Mouse (Mus musculus) neural tube, embryonic 12.5 days (tissue): ENCODE results near the gene Hyls1. TPM values are rescaled to one million over a fixed set of nuclear protein-coding genes. Genes with fewer than 3 reads are reported as not detected.
A peak's percentile ranks its signal among the peaks of the same experiment; 100 is the strongest.

ENCODE experiments used
- ATAC-seq: fragments of 200-750 bp; cut with Nextera tagmentation; 2 replicates; pipeline ENCODE4 v1.8.0; 2017; ENCODE audit warnings: low read depth, mild to moderate bottlenecking, moderate TSS enrichment, moderate library complexity; ENCODE audit not compliant: low FRiP score
- H3K27ac ChIP-seq: fragments of 300-500 bp; sonication (generic); 2 replicates; pipeline ENCODE4 v1.5.1; 2016
- H3K27me3 ChIP-seq: fragments of 300-500 bp; sonication (generic); replicated peaks from 2 replicates; pipeline ENCODE4 v1.6.1; 2016; ENCODE audit warnings: mild to moderate bottlenecking
- H3K36me3 ChIP-seq: fragments of 300-500 bp; sonication (generic); 2 replicates; pipeline ENCODE4 v1.6.1; 2016; ENCODE audit warnings: mild to moderate bottlenecking
- H3K4me1 ChIP-seq: fragments of 300-500 bp; sonication (generic); 2 replicates; pipeline ENCODE4 v1.6.1; 2016
- H3K4me2 ChIP-seq: fragments of 300-500 bp; sonication (generic); replicated peaks from 2 replicates; pipeline ENCODE4 v1.6.1; 2016; ENCODE audit warnings: mild to moderate bottlenecking
- H3K4me3 ChIP-seq: fragments of 300-500 bp; sonication (generic); 2 replicates; pipeline ENCODE4 v1.5.1; 2016
- H3K9ac ChIP-seq: fragments of 300-500 bp; sonication (generic); 2 replicates; pipeline ENCODE4 v1.6.1; 2016; ENCODE audit warnings: mild to moderate bottlenecking
- H3K9me3 ChIP-seq: fragments of 300-500 bp; sonication (generic); 2 replicates; pipeline ENCODE4 v1.6.1; 2016; ENCODE audit warnings: mild to moderate bottlenecking
- WGBS: fragments of 180-500 bp; shearing (Covaris S2); methylation state at CpG from one replicate; pipeline ENCODE4 v1.1.7; 2016; 5-methylcytosine and 5-hydroxymethylcytosine counted together
- polyA plus RNA-seq: library from polyadenylated mRNA; unstranded; fragments of >200 nt; fragmentation: Nextera tagmentation; extraction: Ambion mirVana; gene quantifications from 2 replicates; pipeline ENCODE4 v1.2.1, GENCODE M21; 2016

Gene Hyls1
- polyA plus RNA-seq, 1 experiment from 2014 or later = 17.8 TPM

- Histone ChIP-seq H3K4me2 (no peak overlapping the region), H3K4me3 (no peak overlapping the region), H3K9me3 (no peaks in the 10 kb centered on the region), H3K27ac (no peak overlapping the region), H3K9ac (no peak overlapping the region), H3K27me3 (no peaks in the 10 kb centered on the region), H3K4me1 (peaks cover 13% of the 10 kb centered on the region), H3K36me3 (peaks cover 30% of the 10 kb centered on the region)
- no peak for ATAC-seq
- 95% methylated on average over 6 of the region's 6 CpGs for WGBS
Observed at GRCm38 (mm10) chr9:35561583-35561982, 8.6 kb downstream of the Hyls1 start.

- Histone ChIP-seq H3K4me3 (no peak overlapping the region), H3K4me1 (peaks cover 13% of the 10 kb centered on the region), H3K36me3 (peaks cover 30% of the 10 kb centered on the region), H3K9me3 (no peaks in the 10 kb centered on the region), H3K9ac (no peak overlapping the region), H3K27ac (no peak overlapping the region), H3K4me2 (no peak overlapping the region), H3K27me3 (no peaks in the 10 kb centered on the region)
- WGBS = 96% methylated on average over 11 of the region's 11 CpGs
- no peak for ATAC-seq
Observed at GRCm38 (mm10) chr9:35561076-35561475, 9.1 kb downstream of the Hyls1 start.

- Histone ChIP-seq H3K4me2 (peak overlapping the region; percentile 92), H3K9ac (peak overlapping the region; percentile 60), H3K36me3 (peaks cover 15% of the 10 kb centered on the region), H3K9me3 (no peaks in the 10 kb centered on the region), H3K4me3 (peak overlapping the region; percentile 68), H3K27me3 (no peaks in the 10 kb centered on the region), H3K27ac (peak overlapping the region; percentile 37; the same call in 1 of the 2 replicates), H3K4me1 (peaks cover 13% of the 10 kb centered on the region)
- peak; percentile 93 for ATAC-seq
- WGBS = 1% methylated on average over 31 of the region's 31 CpGs
Observed at GRCm38 (mm10) chr9:35559009-35559890, 10.9 kb downstream of the Hyls1 start.

GRCm38 (mm10) chr9:35558257-35559008 is 11.8 kb downstream of the Hyls1 start, which contains the start of the genes Ddx25 and Pus3:
TSS of gene Ddx25 (minus strand) at chr9:35558528.
TSS of gene Pus3 (plus strand) at chr9:35558595.
- WGBS = 1% methylated on average over 59 of the region's 59 CpGs
- peaks cover 15% of the 10 kb centered on the region for H3K36me3 ChIP-seq

GRCm38 (mm10) chr9:35556494-35557102 is 13.6 kb downstream of the Hyls1 start:
- H3K27ac ChIP-seq = no peak overlapping the region
- no peak overlapping the region for H3K4me2 ChIP-seq
- H3K9ac ChIP-seq = no peak overlapping the region
- no peaks in the 10 kb centered on the region for H3K27me3 ChIP-seq
- no peak for ATAC-seq
- H3K9me3 ChIP-seq = no peaks in the 10 kb centered on the region
- peaks cover 13% of the 10 kb centered on the region for H3K4me1 ChIP-seq
- peaks cover 8% of the 10 kb centered on the region for H3K36me3 ChIP-seq
- no peak overlapping the region for H3K4me3 ChIP-seq
- WGBS = 88% methylated on average over 12 of the region's 12 CpGs

More at GRCm38 (mm10) chr9:35558257-35559008, 11.8 kb downstream of the Hyls1 start, which contains the start of the genes Ddx25 and Pus3:
- Histone ChIP-seq H3K27ac (peak within 1 kb of the TSS; percentile 74), H3K4me3 (peak within 1 kb of the TSS; percentile 68), H3K4me1 (peaks cover 13% of the 10 kb centered on the region), H3K9ac (peak within 1 kb of the TSS; percentile 60), H3K9me3 (no peaks in the 10 kb centered on the region), H3K4me2 (peak within 1 kb of the TSS; percentile 92), H3K27me3 (no peaks in the 10 kb centered on the region)
- ATAC-seq = peak; percentile 83

GRCm38 (mm10) chr9:35548455-35548854 is 21.7 kb downstream of the Hyls1 start:
- H3K27me3 ChIP-seq = no peaks in the 10 kb centered on the region
- H3K9ac ChIP-seq = no peak overlapping the region
- H3K4me3 ChIP-seq = no peak overlapping the region
- peaks cover 9% of the 10 kb centered on the region for H3K4me1 ChIP-seq
- WGBS = 74% methylated on average over 9 of the region's 9 CpGs
- no peaks in the 10 kb centered on the region for H3K9me3 ChIP-seq
- peaks cover 7% of the 10 kb centered on the region; the same call in 1 of the 2 replicates for H3K36me3 ChIP-seq
- H3K27ac ChIP-seq = no peak overlapping the region
- ATAC-seq = no peak
- H3K4me2 ChIP-seq = no peak overlapping the region

GRCm38 (mm10) chr9:35546745-35547144 is 23.5 kb downstream of the Hyls1 start:
- Histone ChIP-seq H3K27ac (no peak overlapping the region), H3K9me3 (no peaks in the 10 kb centered on the region), H3K4me3 (no peak overlapping the region), H3K4me2 (no peak overlapping the region), H3K36me3 (peaks cover 11% of the 10 kb centered on the region; the same call in 1 of the 2 replicates), H3K27me3 (no peaks in the 10 kb centered on the region), H3K4me1 (peaks cover 9% of the 10 kb centered on the region), H3K9ac (no peak overlapping the region)
- 90% methylated on average over 9 of the region's 9 CpGs for WGBS
- no peak for ATAC-seq

- no peak for ATAC-seq
- H3K9ac ChIP-seq = no peak overlapping the region
- H3K36me3 ChIP-seq = peaks cover 5% of the 10 kb centered on the region; the same call in 1 of the 2 replicates
- H3K27ac ChIP-seq = no peak overlapping the region
- no peak overlapping the region for H3K4me2 ChIP-seq
- peaks cover 9% of the 10 kb centered on the region for H3K4me1 ChIP-seq
- no peaks in the 10 kb centered on the region for H3K9me3 ChIP-seq
- H3K4me3 ChIP-seq = no peak overlapping the region
- WGBS = 78% methylated on average over 12 of the region's 12 CpGs
- H3K27me3 ChIP-seq = no peaks in the 10 kb centered on the region
Observed at GRCm38 (mm10) chr9:35545704-35546103, 24.5 kb downstream of the Hyls1 start.

- Histone ChIP-seq H3K9ac (no peak overlapping the region), H3K27ac (no peak overlapping the region), H3K9me3 (no peaks in the 10 kb centered on the region), H3K4me3 (no peak overlapping the region), H3K27me3 (no peaks in the 10 kb centered on the region), H3K36me3 (peaks cover 4% of the 10 kb centered on the region; the same call in 1 of the 2 replicates), H3K4me2 (no peak overlapping the region), H3K4me1 (peaks cover 9% of the 10 kb centered on the region)
- 17% methylated on average over 2 of the region's 2 CpGs for WGBS
- ATAC-seq = peak; percentile 35; the same call in 1 of the 2 replicates
Observed at GRCm38 (mm10) chr9:35544666-35545065, 25.5 kb downstream of the Hyls1 start.

GRCm38 (mm10) chr9:35543099-35543860 is 26.9 kb downstream of the Hyls1 start:
- WGBS = 78% methylated on average over 14 of the region's 14 CpGs
- Histone ChIP-seq H3K27ac (no peak overlapping the region), H3K9me3 (no peaks in the 10 kb centered on the region), H3K27me3 (no peaks in the 10 kb centered on the region), H3K4me2 (no peak overlapping the region), H3K9ac (no peak overlapping the region), H3K36me3 (peaks cover 4% of the 10 kb centered on the region; the same call in 1 of the 2 replicates), H3K4me1 (peaks cover 12% of the 10 kb centered on the region), H3K4me3 (no peak overlapping the region)
- no peak for ATAC-seq

- Histone ChIP-seq H3K4me1 (peaks cover 18% of the 10 kb centered on the region), H3K27ac (no peak overlapping the region), H3K9ac (no peak overlapping the region), H3K4me3 (no peak overlapping the region), H3K27me3 (no peaks in the 10 kb centered on the region), H3K9me3 (no peaks in the 10 kb centered on the region), H3K36me3 (peaks cover 4% of the 10 kb centered on the region; the same call in 1 of the 2 replicates), H3K4me2 (no peak overlapping the region)
- WGBS = 72% methylated on average over 6 of the region's 6 CpGs
- no peak for ATAC-seq
Observed at GRCm38 (mm10) chr9:35541941-35542340, 28.3 kb downstream of the Hyls1 start.
